Mouse (Mus musculus): ENCODE results near the gene Nrde2.
"Not testable (repeated sequence)": the region's sequence is repeated elsewhere in the genome, so short reads cannot be mapped to it uniquely, and the experiment has no call there.

Nrde2 gene

GRCm38 (mm10) chr12:100159261-100159975 is at the start of gene Nrde2:
Gene Nrde2, minus strand, starts transcription at chr12:100159653.
- peak; percentile 89 for DNase-seq

- no peak for DNase-seq
Measured at GRCm38 (mm10) chr12:100206926-100207325, 47.5 kb upstream of the Nrde2 start.

- no peak for DNase-seq
Measured at GRCm38 (mm10) chr12:100206521-100206920, 47.1 kb upstream of the Nrde2 start.

GRCm38 (mm10) chr12:100205156-100205555 is 45.7 kb upstream of the Nrde2 start:
- no peak for DNase-seq

GRCm38 (mm10) chr12:100203759-100204158 is 44.3 kb upstream of the Nrde2 start:
- no peak for DNase-seq

- peak; percentile 94 for DNase-seq
Measured at GRCm38 (mm10) chr12:100201838-100202237, 42.4 kb upstream of the Nrde2 start.

- DNase-seq: no peak
Measured at GRCm38 (mm10) chr12:100201363-100201711, 41.9 kb upstream of the Nrde2 start.

- DNase-seq: no peak
Measured at GRCm38 (mm10) chr12:100200645-100201362, 41.4 kb upstream of the Nrde2 start.

GRCm38 (mm10) chr12:100199891-100200644 is 40.6 kb upstream of the Nrde2 start:
- DNase-seq: peak; percentile 80

GRCm38 (mm10) chr12:100198967-100199660 is 39.7 kb upstream of the Nrde2 start, which contains the start of gene Calm1:
Gene Calm1, plus strand, starts transcription at chr12:100199435.
- peak; percentile 94 for DNase-seq

- DNase-seq: no peak
Measured at GRCm38 (mm10) chr12:100196786-100197185, 37.3 kb upstream of the Nrde2 start.

- DNase-seq: no peak
Measured at GRCm38 (mm10) chr12:100194181-100194580, 34.7 kb upstream of the Nrde2 start.

- no peak for DNase-seq
Measured at GRCm38 (mm10) chr12:100190802-100191201, 31.3 kb upstream of the Nrde2 start.

- peak; percentile 34 for DNase-seq
Measured at GRCm38 (mm10) chr12:100187756-100188430, 28.4 kb upstream of the Nrde2 start.

- peak; percentile 98 for DNase-seq
Measured at GRCm38 (mm10) chr12:100187013-100187755, 27.7 kb upstream of the Nrde2 start.

GRCm38 (mm10) chr12:100186376-100186775 is 26.9 kb upstream of the Nrde2 start:
- DNase-seq: no peak

- no peak for DNase-seq
Measured at GRCm38 (mm10) chr12:100185897-100186296, 26.4 kb upstream of the Nrde2 start.

GRCm38 (mm10) chr12:100184976-100185375 is 25.5 kb upstream of the Nrde2 start:
- not testable (repeated sequence) for DNase-seq

- no peak for DNase-seq
Measured at GRCm38 (mm10) chr12:100183970-100184369, 24.5 kb upstream of the Nrde2 start.

GRCm38 (mm10) chr12:100182676-100183075 is 23.2 kb upstream of the Nrde2 start:
- DNase-seq: no peak

GRCm38 (mm10) chr12:100180802-100181201 is 21.3 kb upstream of the Nrde2 start:
- no peak for DNase-seq
